Mouse (Mus musculus) hindbrain, postnatal 0 days (tissue): ENCODE measurements at regions not wholly inside any gene's neighbourhood (a gene's known extent, or its start where the extent isn't known, plus 50 kb on each side); places are given as distances from the start of the nearest gene placed in this dataset.

Experiments used
- ATAC-seq: fragments of 200-750 bp; cut with Nextera tagmentation; 2 replicates; pipeline ENCODE4 v1.8.0; 2017; ENCODE audit warnings: mild to moderate bottlenecking, moderate TSS enrichment, moderate library complexity
- DNase-seq: peaks from one replicate; pipeline ENCODE4 v3.0.0-alpha.2; 2015; ENCODE audit warnings: low spot score
- H3K27ac ChIP-seq: fragments of 300-500 bp; sonication (generic); 2 replicates; pipeline ENCODE4 v1.5.1; 2014; ENCODE audit warnings: mild to moderate bottlenecking
- H3K27me3 ChIP-seq: fragments of 300-500 bp; sonication (generic); 2 replicates; pipeline ENCODE4 v1.6.1; 2014; ENCODE audit warnings: low read length, mixed read lengths; ENCODE audit not compliant: insufficient read depth
- H3K36me3 ChIP-seq: fragments of 300-500 bp; sonication (generic); 2 replicates; pipeline ENCODE4 v1.6.1; 2014; ENCODE audit warnings: low read length, mixed read lengths; ENCODE audit not compliant: insufficient read depth
- H3K4me1 ChIP-seq: fragments of 300-500 bp; sonication (generic); 2 replicates; pipeline ENCODE4 v1.6.1; 2014; ENCODE audit warnings: antibody characterized with exemption, low read length, mixed read lengths; ENCODE audit not compliant: insufficient read depth
- H3K4me2 ChIP-seq: fragments of 300-500 bp; sonication (generic); 2 replicates; pipeline ENCODE4 v1.6.1; 2014; ENCODE audit warnings: low read depth, mild to moderate bottlenecking, low read length, moderate library complexity, mixed read lengths
- H3K4me3 ChIP-seq: fragments of 300-500 bp; sonication (generic); 2 replicates; pipeline ENCODE4 v1.5.1; 2014; ENCODE audit warnings: low read length
- H3K9ac ChIP-seq: fragments of 300-500 bp; sonication (generic); replicated peaks from 2 replicates; pipeline ENCODE4 v1.6.1; 2014; ENCODE audit warnings: mild to moderate bottlenecking, low read length, moderate library complexity, mixed read lengths
- H3K9me3 ChIP-seq: fragments of 300-500 bp; sonication (generic); 2 replicates; pipeline ENCODE4 v1.6.1; 2016; ENCODE audit warnings: low read length, mixed read lengths
- CTCF ChIP-seq: IDR thresholded peaks from 2 replicates; pipeline ENCODE4 v1.5.1; 2016; ENCODE audit warnings: antibody characterized with exemption, control low read depth, low read depth
- WGBS: fragments of 180-500 bp; shearing (Covaris S2); extraction: QIAGEN DNeasy Blood & Tissue Kit; methylation state at CpG from one replicate; pipeline ENCODE4 v1.1.7; 2014; 5-methylcytosine and 5-hydroxymethylcytosine counted together

DNA sequence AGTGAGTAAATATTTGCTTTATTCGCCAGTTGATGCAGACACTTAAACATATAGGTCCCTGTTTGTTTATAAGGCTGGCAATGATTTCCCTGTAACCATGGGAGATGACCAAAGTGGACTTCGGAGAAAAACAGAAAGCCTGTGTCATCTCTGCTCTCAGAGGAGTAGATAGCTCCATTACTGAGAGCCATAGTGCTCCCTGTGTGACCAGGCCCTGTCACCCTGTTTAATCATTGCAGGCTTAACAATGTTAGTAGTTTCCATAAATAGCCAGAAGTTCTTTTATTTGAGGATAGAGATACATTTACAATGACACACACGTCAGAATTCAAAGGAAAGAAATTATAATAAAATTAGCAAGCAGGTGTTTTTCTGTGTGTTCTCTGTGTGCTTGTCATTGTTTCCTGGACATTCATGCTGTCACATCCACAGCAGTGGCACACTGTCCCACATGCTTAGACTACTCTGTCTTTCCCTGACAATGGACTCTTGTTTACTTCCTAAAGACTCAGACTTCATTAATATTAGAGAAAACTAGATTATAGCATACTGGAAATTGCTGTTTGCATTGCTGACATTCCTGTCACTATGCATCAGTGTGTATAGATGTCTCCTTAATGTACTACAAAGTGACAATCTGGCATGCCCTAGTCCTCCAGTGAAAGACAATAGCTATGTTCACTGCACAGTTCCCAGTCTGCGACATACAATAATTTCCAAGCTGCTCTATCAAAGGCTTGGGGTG, 115.8 kb upstream of the Tent5a start:
- ATAC-seq (no peak), DNase-seq (no peak)
- Histone ChIP-seq H3K4me1 (no peaks in the 10 kb centered on the region), H3K27ac (no peak overlapping the region), H3K4me3 (no peak overlapping the region), H3K4me2 (no peak overlapping the region), H3K9ac (no peak overlapping the region), H3K9me3 (no peaks in the 10 kb centered on the region), H3K27me3 (no peaks in the 10 kb centered on the region), H3K36me3 (no peaks in the 10 kb centered on the region)
- WGBS, result 54% methylated on average over 4 of the region's 4 CpGs
- TF ChIP-seq CTCF, result no peak

DNA sequence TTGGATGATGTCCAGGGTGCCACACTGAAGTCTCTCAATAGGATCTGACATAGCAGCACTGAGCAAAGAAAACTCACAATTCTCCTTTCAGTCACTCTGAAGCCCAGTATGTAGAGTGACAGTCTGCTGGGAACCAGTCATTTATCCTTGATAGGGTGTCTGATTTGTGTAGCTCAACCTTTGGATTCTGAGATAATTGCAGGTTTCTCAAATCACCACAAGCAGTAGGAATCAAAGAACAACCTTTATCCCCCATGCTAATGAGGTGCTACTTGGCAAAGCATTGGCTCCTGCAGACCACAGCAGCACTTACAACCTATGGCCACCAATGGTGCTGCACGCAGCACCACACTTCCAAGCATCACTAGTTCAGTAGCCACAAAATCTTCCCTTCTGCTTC, 112.5 kb upstream of the Tent5a start:
- Histone ChIP-seq H3K27me3 (no peaks in the 10 kb centered on the region), H3K4me1 (no peaks in the 10 kb centered on the region), H3K4me2 (no peak overlapping the region), H3K36me3 (no peaks in the 10 kb centered on the region), H3K9me3 (no peaks in the 10 kb centered on the region), H3K4me3 (no peak overlapping the region), H3K9ac (no peak overlapping the region), H3K27ac (no peak overlapping the region)
- DNase-seq (no peak), ATAC-seq (no peak)
- 40% methylated on average over 1 of the region's 1 CpGs for WGBS
- TF ChIP-seq CTCF, result peak; percentile 18; the same call in 1 of the 2 replicates

DNA sequence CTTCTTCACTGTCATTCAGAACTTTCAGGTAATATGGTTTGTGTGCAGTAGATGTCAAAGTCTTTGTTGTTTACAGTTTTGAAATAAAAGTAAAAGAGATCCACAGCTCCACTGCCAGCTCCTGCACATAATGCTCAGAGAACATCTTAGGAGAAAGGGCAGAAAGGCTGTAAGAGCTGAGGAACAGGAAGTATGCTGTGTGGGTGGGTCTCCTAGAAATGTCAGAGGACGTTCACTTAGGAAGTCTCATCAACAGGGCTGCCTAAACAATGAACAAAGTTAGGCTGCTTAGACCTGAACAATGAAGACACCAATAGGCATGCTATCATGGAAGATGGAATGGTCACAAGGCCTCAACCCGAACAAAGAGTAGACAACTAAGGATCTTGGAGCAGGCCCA, 105.1 kb upstream of the Tent5a start:
- WGBS, result 71% methylated on average over 2 of the region's 2 CpGs

DNA sequence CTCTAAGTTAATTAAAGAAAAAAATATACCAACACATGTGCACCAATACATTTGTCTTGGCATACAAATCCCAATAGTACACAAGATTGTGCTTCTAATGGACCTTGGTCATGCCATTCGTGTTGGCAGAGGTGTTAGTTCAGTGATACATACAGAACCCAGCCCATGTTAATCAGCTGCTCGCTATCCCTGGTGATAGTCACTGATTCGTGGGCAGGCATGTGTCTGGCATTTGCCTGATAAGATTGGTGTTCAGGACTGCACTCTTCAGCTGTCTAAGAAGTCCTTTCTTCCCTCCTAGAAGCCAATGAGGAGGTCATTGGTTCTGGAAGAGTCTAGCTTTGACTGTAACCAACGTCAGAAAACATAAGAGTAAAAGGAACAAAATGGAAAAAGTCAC, 99.7 kb upstream of the Tent5a start:
- 87% methylated on average over 4 of the region's 4 CpGs for WGBS
- Histone ChIP-seq H3K4me1 (no peaks in the 10 kb centered on the region), H3K4me3 (no peak overlapping the region), H3K9ac (no peak overlapping the region), H3K36me3 (no peaks in the 10 kb centered on the region), H3K9me3 (no peaks in the 10 kb centered on the region), H3K27ac (no peak overlapping the region), H3K27me3 (no peaks in the 10 kb centered on the region), H3K4me2 (no peak overlapping the region)
- TF ChIP-seq CTCF, result no peak
- ATAC-seq (no peak), DNase-seq (no peak)

More for the DNA sequence above, 105.1 kb upstream of the Tent5a start:
- no peak overlapping the region for H3K27ac ChIP-seq
- no peaks in the 10 kb centered on the region for H3K4me1 ChIP-seq
- no peaks in the 10 kb centered on the region for H3K9me3 ChIP-seq
- H3K27me3 ChIP-seq, result no peaks in the 10 kb centered on the region
- H3K4me3 ChIP-seq, result no peak overlapping the region
- no peak for DNase-seq
- no peak overlapping the region for H3K9ac ChIP-seq
- H3K36me3 ChIP-seq, result no peaks in the 10 kb centered on the region
- no peak for TF ChIP-seq CTCF
- no peak overlapping the region for H3K4me2 ChIP-seq
- no peak for ATAC-seq

DNA sequence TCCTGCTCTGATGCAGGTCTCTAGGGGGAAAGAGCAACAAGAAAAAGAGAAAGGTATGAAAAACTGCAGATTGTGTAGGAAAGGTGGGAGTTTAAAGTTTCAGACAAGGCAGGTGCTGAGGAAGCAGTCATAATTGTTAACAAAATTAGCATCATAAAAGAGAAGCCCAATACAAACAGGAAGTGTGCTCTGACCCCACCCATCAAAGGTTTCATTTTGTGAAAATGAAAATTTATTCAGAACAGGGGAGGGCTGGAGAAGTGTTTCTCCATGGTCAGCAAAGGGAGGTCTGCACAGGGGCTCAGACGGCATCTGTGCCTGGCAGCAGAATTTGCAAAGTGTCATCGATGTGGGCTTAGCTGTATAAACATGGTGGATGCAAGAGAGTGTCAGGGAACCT, 96.8 kb upstream of the Tent5a start:
- Histone ChIP-seq H3K36me3 (no peaks in the 10 kb centered on the region), H3K4me1 (no peaks in the 10 kb centered on the region), H3K9ac (no peak overlapping the region), H3K27ac (no peak overlapping the region), H3K4me2 (no peak overlapping the region), H3K27me3 (no peaks in the 10 kb centered on the region), H3K9me3 (no peaks in the 10 kb centered on the region), H3K4me3 (no peak overlapping the region)
- TF ChIP-seq CTCF, result no peak
- ATAC-seq, result no peak
- 85% methylated on average over 2 of the region's 2 CpGs for WGBS
- DNase-seq, result no peak

DNA sequence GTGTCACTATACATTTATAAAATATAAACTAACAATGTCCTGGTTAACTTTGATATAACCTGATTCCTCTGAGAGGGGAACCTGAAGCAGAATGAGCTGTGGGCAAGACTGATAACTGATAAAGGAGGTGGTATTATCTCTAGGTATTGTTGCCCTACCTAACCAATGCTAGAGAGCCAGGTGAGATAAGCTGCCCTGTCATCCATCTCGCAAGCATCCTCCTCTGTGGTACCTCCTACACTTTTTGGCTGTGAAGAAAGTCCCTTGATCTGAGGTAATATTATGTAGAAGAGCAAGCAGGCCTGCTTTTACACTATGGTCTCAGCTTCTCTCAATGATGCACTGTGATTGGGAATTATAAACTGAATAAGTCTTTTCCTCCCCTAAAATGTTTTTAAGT, 87.2 kb upstream of the Tent5a start:
- peaks cover 4% of the 10 kb centered on the region; the same call in 1 of the 2 replicates for H3K4me1 ChIP-seq
- H3K36me3 ChIP-seq, result no peaks in the 10 kb centered on the region
- no peak overlapping the region for H3K27ac ChIP-seq
- H3K4me3 ChIP-seq, result no peak overlapping the region
- H3K9ac ChIP-seq, result no peak overlapping the region
- no peaks in the 10 kb centered on the region for H3K9me3 ChIP-seq
- TF ChIP-seq CTCF, result no peak
- H3K27me3 ChIP-seq, result no peaks in the 10 kb centered on the region
- no peak for DNase-seq
- no peak for ATAC-seq
- no peak overlapping the region for H3K4me2 ChIP-seq
- WGBS, result 88% methylated on average over 1 of the region's 1 CpGs

DNA sequence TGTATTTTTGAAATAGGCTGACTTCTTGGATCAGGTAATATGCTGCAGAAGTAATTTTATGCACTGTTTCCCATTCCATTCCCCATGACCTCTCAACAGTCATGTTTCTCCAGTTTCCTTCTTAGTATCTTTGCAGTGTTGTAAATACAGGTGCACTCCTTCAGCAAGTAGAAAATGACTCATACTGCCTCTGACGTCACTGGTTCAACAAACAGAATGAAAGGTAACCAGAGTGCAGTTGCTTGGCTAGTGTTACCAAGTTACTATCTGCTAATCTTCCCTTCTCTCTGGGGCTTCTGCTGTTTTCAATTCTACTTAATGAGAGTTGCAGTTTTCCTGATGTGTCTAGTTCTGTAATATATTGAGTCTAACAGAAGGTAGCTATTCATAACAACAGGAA, 86.7 kb upstream of the Tent5a start:
- no peak for TF ChIP-seq CTCF
- H3K4me1 ChIP-seq, result peaks cover 4% of the 10 kb centered on the region; the same call in 1 of the 2 replicates
- no peak overlapping the region for H3K4me3 ChIP-seq
- no peaks in the 10 kb centered on the region for H3K36me3 ChIP-seq
- no peak overlapping the region for H3K9ac ChIP-seq
- H3K27ac ChIP-seq, result no peak overlapping the region
- no peaks in the 10 kb centered on the region for H3K9me3 ChIP-seq
- no peak for DNase-seq
- no peaks in the 10 kb centered on the region for H3K27me3 ChIP-seq
- H3K4me2 ChIP-seq, result no peak overlapping the region
- WGBS, result 53% methylated on average over 1 of the region's 1 CpGs
- no peak for ATAC-seq
